Mouse (Mus musculus): ENCODE results near the gene Cdr2. TPM values are rescaled to one million over a fixed set of nuclear protein-coding genes. Genes with fewer than 3 reads are reported as not detected.
"Not testable (repeated sequence)": the region's sequence is repeated elsewhere in the genome, so short reads cannot be mapped to it uniquely, and the experiment has no call there.

The Cdr2 gene
- 5.9 and 7.0 TPM in 2 replicates for total RNA-seq (2021)
- long read RNA-seq, transcript Cdr2-201 (5 exons, 2,525 nt): major isoform, 6 of 8 reads
- long read RNA-seq, partial matches to known transcripts: 1 of 8 reads
- long read RNA-seq, other reads (novel, unspliced or antisense): 1 of 8 reads

DNA sequence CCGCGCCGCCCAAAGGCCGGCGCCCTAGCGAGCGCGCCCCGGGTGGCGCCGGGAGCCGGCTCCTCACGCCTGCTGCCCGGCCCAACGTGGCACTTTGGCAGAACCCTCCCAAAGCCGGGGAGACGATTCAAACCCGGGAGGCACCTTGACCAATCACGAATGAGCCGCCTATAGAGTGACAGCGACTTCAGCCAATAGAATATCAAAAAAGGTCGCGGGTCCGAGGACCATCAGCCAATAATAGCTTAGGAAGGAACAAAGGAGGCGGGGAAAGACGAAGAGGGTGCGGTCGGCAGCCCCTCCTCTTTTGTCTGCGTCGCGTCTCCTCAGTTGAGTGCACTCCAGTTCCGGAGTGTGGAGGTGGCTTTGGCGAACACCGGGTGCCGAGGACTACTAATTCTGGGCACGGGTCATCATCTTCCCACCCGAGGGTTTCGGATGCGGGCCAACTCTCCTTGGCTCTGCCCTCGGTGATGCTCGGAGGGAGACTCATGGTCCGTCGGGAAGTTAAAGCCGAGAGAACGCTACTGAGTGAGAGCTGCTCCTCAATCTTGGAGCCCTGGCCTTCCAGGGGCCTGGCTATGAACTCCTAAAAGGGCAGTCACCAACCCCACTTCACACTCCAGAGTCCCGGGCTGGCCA, at the start of gene Cdr2, which contains the start of gene Mfsd13b:
Gene Cdr2 (minus strand): TSS at position 113 of the 642 bp plus-strand sequence.
Gene Mfsd13b (plus strand): TSS at position 310 of the 642 bp plus-strand sequence.
- peak; percentile 90 for DNase-seq

DNA sequence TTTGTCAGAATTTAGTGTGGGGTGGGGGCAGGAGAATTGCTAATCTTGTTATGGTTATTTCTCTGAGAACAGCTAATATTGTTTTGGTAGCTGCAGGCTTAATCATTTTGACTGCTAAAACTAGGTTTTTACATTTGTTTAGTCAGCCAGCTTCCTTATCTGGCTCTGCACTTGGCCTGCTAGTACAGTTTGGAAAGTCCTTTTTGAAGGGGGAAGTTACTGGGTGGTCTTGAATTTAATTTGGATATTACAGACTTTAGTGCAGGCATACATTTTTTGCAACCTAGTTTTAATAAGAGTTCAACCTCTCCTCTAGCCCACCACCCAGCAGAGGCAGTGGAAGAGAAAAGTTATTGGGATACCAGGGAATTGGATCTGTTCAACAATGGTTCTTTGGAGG, 47.8 kb upstream of the Cdr2 start:
- DNase-seq: not testable (repeated sequence)

GRCm38 (mm10) chr7:121026300-121026699, 44.2 kb upstream of the Cdr2 start:
- DNase-seq: no peak

DNA sequence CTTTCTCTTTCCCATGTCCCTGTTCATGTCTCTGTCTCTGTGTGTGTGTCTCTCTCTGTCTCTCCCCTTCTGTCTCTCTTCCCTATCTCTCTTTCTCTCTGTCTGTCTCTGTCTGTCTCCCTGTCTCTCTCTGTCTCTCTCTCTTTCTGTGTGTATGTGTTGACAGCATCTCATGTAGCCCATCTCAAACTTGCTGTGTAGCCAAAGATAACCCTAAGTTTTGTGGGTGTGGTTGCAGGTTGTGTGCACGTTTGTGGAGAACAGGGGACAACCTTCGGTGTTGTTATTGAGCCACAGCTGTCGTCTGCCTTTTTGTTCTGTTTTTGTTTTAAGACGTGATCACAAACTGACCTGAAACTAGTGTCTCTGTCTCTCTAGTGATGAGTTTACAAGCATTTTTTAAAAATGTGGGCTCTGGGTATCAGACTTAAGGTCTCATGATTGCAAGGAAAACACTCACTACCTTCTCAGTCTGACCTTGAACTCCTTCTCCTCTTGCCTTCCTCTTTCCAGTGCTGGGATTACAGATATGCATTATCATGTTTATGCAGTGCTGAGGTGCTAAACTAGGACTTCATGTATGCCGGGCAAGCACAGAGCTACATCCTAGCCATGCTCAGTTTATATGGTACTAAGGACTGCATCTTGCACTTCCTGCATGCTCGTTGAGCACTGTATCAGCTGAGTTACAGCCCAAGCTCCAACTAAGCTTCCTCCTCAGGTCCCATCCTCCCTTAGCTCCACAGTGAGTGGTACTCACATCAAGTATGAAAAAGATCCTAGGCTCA, 43.3 kb upstream of the Cdr2 start:
- DNase-seq: no peak

GRCm38 (mm10) chr7:121020277-121020676, 38.2 kb upstream of the Cdr2 start:
- no peak for DNase-seq

GRCm38 (mm10) chr7:121018778-121019177, 36.7 kb upstream of the Cdr2 start:
- no peak for DNase-seq

DNA sequence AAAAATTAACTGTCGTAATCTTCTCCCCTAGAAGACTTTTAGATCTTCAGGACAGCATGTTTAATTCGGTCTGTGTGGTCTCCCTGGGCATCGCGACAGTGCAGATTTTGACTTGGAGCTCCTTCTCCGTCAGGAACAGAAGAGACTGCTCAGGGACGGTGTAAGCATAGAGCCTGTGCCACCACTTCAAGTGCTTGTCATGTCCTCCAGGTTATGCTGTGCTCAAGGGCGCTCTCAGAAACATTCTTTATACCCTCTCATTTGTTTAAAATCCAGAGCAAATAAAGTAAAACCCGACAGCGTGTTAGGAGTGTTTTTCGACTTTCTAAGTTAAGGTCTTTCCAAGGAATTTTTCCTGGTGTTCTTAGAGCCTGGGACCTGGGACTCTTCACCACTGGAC, 32.4 kb upstream of the Cdr2 start:
- DNase-seq: no peak

DNA sequence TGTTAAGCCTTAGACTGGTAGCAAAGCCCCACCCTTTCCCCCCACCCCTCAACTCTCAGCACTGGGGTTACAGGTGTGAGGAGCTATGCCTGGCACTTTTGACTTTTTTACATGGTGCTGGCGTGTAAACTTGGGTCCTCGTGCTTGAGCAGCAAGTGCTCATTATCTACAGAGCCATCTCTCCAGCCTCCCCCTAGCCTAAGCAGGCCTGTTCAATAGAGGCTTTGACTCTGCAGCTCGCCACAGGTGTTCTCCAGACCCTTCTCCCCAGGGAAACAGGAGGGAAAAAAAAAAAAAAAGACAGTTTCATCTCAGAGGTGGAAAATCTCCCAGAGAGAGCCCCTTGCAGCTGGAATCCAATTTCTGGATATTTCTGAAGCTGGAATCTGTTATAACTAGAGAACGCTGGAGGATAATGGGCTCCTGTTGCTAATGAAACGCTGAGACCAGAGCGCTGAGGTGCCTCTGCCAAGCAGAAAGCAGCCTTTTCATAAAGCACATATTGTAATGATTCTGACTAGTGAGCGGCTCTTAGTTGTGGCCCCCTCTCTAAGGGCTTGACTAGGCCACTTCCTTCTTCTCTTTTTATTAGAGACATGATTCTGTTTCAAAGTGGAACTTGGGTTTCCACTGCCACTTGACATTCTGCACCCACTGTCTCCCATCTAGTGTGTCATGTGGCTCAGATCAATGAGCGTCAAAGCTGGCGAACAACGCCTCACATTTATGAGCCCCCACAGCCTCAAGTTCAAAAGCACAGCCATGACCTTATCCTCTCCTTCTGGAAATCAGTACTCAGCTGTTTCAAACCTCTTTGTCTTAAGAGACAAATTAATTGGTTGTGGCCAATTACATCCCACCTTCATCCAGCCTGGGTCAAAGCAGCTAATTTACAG, 29.9 kb upstream of the Cdr2 start:
- DNase-seq: no peak

DNA sequence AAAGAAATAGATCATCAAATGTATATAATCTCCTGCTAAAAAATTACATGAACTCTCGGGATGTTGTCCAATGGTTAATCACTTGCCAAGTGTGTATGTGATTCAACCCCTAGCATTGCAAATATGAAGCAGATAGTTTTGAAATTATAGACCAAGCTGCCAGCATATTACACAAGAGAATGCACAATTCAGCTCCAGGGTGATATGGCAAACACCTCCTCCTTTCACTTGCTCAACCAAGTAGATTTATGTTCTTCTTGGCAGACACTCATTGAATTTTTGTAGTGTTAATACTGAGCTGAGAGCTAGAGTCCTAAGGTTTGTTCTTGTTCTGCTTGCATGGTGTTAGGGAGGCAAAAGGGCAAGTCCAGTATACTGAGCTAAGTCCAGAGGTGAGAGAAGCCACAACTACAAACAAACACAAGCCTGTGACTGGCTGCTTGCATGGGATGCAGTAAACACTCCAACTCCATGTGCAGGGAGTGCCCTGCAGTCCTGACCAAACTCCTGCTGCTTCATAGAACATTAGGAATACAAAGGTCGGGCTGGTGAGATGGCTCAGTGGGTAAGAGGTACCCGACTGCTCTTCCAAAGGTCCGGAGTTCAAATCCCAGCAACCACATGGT, 21.8 kb upstream of the Cdr2 start:
- no peak for DNase-seq

DNA sequence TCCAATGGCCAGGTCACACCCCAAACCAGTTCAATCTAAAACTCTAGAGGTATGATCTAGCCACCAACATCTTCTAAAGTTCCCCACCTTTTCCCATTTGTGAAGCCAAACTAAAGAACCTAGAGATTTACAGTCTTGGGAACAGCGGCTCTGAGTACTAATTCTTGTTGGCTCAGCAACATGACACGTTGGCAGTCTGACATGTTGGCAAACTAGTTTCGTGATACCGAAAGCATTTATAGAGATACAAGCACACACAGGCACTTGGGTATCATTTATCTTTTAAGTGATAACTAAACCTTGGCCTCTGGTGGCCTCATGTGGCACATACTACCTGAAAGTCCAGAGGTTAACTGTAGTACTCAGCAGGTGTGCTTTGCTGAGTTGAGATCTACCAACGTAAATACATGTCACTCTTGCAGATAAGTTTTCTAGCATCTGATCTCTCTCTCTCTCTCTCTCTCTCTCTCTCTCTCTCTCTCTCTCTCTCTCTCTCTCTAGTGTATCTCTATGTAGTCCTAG, 20.4 kb upstream of the Cdr2 start:
- DNase-seq: no peak

GRCm38 (mm10) chr7:121001879-121002278, 19.8 kb upstream of the Cdr2 start:
- DNase-seq: no peak

DNA sequence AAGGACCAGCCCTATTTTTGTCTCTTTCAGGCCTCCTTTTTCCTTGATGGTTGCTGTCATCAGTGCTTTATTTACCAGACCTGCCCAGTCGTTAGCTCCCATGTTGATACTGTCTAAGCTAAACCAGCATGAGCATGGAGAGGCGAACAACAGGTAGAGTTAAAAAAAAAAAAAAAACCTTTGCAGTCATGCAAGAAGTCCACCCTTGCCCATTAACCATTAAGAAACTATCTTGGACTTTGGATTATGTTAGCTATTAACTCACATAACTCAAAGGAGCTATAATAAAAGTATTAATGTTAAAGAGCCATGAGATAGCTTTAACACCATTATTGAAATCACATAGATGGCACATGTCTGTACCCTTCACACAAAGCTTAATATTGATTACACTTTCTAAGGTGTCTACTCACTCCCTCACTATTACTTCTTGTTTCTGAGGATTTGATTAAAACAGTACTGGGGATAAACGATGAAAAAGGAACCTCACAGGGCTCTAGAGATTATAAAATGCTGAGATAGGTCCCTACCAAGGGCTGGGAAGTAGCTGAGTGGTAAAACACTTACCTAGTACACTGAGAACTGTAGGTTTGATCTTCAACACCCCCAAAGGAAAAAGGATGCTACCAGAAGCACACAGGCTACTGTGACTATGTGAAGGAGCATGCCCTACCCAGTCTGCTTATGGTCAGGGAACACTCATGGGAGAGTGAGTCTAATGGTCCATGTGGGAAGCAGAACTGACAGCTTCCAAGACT, 18.1 kb upstream of the Cdr2 start:
- no peak for DNase-seq

DNA sequence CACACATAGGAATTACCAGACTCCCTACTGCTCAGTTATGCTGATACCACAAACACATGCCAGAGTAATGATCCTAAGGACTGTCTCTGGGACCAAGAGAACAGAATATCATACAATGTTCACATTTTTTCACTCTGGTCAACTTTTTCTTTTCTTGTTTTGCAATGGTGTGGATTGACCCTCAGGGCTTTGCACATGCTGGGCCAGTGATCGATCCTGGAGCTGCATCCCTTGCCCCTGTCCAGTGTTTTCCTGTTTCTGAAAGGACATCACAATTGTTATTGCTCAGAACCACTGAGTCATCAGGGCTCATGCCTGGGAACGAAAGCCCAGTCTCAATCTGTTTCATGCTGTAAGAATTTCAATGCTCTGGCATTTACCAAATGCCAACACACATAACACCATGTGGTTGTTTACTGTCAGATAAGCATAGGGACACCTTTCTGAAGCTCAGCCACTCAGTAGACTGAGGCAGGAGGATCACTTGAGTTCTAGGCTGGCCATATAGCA, 17.0 kb upstream of the Cdr2 start:
- no peak for DNase-seq

- DNase-seq: no peak
Measured at GRCm38 (mm10) chr7:120991191-120991590, 9.1 kb upstream of the Cdr2 start.

DNA sequence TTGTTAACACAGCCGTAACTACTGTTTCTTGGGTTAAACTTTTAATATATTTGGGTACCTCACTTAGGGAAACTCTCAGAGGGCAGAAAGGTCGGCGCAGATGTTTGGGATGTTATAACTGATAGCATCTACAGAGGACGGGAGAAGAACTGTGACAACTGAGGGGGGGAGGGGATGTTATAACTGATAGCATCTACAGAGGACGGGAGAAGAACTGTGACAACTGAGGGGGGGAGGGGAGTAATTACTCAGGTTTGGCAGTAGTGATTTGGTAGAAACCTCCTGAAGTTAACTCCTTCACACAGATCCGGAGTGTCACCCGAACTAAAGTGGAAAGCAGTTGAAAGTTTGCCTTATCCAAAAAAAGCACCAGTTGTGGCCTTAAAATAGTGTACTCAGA, 856 bp upstream of the Cdr2 start:
- DNase-seq: no peak

DNA sequence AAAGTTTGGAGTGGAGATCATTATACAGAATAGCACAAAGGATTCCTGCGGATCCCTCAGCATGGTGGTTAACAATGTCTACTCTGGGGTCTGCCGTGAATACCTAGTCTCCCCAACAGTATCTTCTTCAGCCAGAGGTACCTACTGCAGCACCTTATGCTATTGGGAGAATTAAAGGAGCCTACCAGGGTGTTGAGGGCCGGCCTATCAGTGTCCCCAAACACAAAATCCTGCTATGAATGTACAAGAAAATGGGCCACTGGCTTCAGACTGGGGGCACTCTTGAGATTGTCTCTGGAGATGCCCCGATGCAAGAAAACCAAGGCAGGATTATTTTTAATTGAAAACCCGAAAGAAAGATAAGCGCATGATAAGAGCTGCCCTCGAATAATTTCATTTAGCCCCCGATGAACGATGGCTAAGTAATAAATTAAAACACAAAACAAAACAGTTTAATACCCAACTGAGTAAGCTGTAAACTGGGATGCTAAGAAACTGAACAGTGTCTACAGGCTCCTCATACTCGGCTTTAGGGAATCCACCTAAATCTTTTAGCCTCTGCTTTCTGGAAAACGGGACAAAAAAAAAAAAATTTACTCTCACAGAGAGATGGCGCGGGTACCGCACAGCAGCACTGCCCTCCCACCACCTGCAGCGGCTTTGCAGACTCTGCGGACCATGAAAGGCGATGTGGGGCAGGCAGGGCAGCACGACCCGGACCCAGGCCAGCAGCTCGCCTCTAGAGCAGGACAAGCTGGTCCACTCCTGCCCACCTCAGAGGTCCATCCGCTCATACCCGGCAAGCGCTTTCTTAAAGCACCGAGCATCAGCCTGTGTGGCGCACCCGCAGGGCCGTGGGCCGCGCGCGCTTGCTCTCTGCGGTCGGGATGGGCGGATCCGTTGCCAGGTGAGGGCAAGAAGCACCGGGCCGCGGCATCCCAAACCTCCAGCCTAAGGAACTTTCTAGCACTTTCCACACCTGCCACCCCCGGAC, 884 bp downstream of the Cdr2 start:
- DNase-seq: peak; percentile 56

DNA sequence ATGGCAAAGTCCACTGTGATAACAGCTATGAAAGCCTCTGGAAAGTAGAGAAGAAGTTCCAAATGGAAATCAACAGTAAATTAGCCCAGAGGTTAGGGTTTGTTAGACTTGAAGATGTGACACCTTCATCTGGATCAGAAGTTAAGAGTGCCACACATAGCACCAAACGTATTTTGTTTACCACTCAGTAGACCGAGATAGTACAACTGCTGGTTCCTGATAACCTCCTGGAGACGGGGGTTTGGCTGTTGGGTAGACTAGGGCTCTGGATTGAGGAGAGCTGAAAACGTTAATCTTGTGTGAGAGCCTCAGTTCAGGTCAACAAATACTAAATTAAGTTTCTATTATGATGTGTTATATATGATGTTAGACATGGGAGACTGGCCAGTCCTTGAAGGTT, 2.1 kb downstream of the Cdr2 start:
- DNase-seq: no peak

DNA sequence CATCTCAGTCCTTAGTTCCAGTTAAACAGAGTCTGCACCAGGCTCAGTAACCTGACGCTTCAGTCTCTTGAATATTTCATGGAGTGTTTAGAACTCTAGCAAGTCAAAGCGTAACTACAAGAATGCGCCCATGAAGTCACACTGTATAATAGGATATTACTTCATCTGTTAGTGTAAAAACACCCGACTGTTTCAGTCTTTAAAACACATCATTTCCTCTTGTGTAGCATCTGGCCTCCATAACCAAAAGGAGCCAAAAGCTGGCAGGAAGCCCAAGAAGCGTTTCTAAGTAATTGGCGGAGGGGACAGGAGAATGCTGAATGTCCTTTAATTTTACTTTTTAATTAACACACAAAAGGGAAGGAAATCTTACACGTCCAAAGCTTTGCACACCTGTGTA, 5.0 kb downstream of the Cdr2 start:
- no peak for DNase-seq

- no peak for DNase-seq
Measured at GRCm38 (mm10) chr7:120974001-120974400, 8.1 kb downstream of the Cdr2 start.
